Mouse (Mus musculus) hindbrain, postnatal 0 days (tissue): ENCODE measurements around the gene Cyp2b13. TPM values are rescaled to one million over a fixed set of nuclear protein-coding genes. Genes with fewer than 3 reads are reported as not detected.
"Not testable (repeated sequence)": the region's sequence is repeated elsewhere in the genome, so short reads cannot be mapped to it uniquely, and the experiment has no call there.

Experiments
- ATAC-seq: fragments of 200-750 bp; cut with Nextera tagmentation; 2 replicates; pipeline ENCODE4 v1.8.0; 2017; ENCODE audit warnings: mild to moderate bottlenecking, moderate TSS enrichment, moderate library complexity
- DNase-seq: peaks from one replicate; pipeline ENCODE4 v3.0.0-alpha.2; 2015; ENCODE audit warnings: low spot score
- H3K27ac ChIP-seq: fragments of 300-500 bp; sonication (generic); 2 replicates; pipeline ENCODE4 v1.5.1; 2014; ENCODE audit warnings: mild to moderate bottlenecking
- H3K27me3 ChIP-seq: fragments of 300-500 bp; sonication (generic); 2 replicates; pipeline ENCODE4 v1.6.1; 2014; ENCODE audit warnings: low read length, mixed read lengths; ENCODE audit not compliant: insufficient read depth
- H3K36me3 ChIP-seq: fragments of 300-500 bp; sonication (generic); 2 replicates; pipeline ENCODE4 v1.6.1; 2014; ENCODE audit warnings: low read length, mixed read lengths; ENCODE audit not compliant: insufficient read depth
- H3K4me1 ChIP-seq: fragments of 300-500 bp; sonication (generic); 2 replicates; pipeline ENCODE4 v1.6.1; 2014; ENCODE audit warnings: antibody characterized with exemption, low read length, mixed read lengths; ENCODE audit not compliant: insufficient read depth
- H3K4me2 ChIP-seq: fragments of 300-500 bp; sonication (generic); 2 replicates; pipeline ENCODE4 v1.6.1; 2014; ENCODE audit warnings: low read depth, mild to moderate bottlenecking, low read length, moderate library complexity, mixed read lengths
- H3K4me3 ChIP-seq: fragments of 300-500 bp; sonication (generic); 2 replicates; pipeline ENCODE4 v1.5.1; 2014; ENCODE audit warnings: low read length
- H3K9ac ChIP-seq: fragments of 300-500 bp; sonication (generic); replicated peaks from 2 replicates; pipeline ENCODE4 v1.6.1; 2014; ENCODE audit warnings: mild to moderate bottlenecking, low read length, moderate library complexity, mixed read lengths
- H3K9me3 ChIP-seq: fragments of 300-500 bp; sonication (generic); 2 replicates; pipeline ENCODE4 v1.6.1; 2016; ENCODE audit warnings: low read length, mixed read lengths
- CTCF ChIP-seq: IDR thresholded peaks from 2 replicates; pipeline ENCODE4 v1.5.1; 2016; ENCODE audit warnings: antibody characterized with exemption, control low read depth, low read depth
- WGBS: fragments of 180-500 bp; shearing (Covaris S2); extraction: QIAGEN DNeasy Blood & Tissue Kit; methylation state at CpG from one replicate; pipeline ENCODE4 v1.1.7; 2014; 5-methylcytosine and 5-hydroxymethylcytosine counted together
- polyA plus RNA-seq: library from polyadenylated mRNA; unstranded; fragments of >200 nt; fragmentation: Nextera tagmentation; extraction: Ambion mirVana; gene quantifications from 2 replicates; pipeline ENCODE4 v1.2.1, GENCODE M21; 2015
- total RNA-seq: library from RNA; depleted of rRNA; stranded (reverse); fragments of >200 nt; gene quantifications from 2 replicates; pipeline ENCODE4 v1.2.3, GENCODE M21; 2014; rRNA removed

Cyp2b13 gene
- total RNA-seq (0.10 TPM in 1 of 2 replicates, not detected in the other), polyA plus RNA-seq (not detected in 2 replicates)

- H3K27ac ChIP-seq, H3K9ac ChIP-seq, H3K4me1 ChIP-seq, H3K4me3 ChIP-seq, H3K36me3 ChIP-seq, H3K4me2 ChIP-seq, H3K27me3 ChIP-seq, H3K9me3 ChIP-seq, ATAC-seq, DNase-seq: not testable (repeated sequence)
- 63% methylated on average over 1 of the region's 2 CpGs for WGBS
Measured at GRCm38 (mm10) chr7:26061197-26061596, at the start of gene Cyp2b13. Cyp2b13 (plus strand) TSS chr7:26061497.

GRCm38 (mm10) chr7:26019814-26020332 is 41.4 kb upstream of the Cyp2b13 start:
- H3K9ac ChIP-seq, H3K4me2 ChIP-seq, ATAC-seq, H3K4me3 ChIP-seq, DNase-seq, H3K27me3 ChIP-seq, H3K27ac ChIP-seq, H3K4me1 ChIP-seq, H3K36me3 ChIP-seq, H3K9me3 ChIP-seq: not testable (repeated sequence)
- WGBS = 78% methylated on average over 1 of the region's 3 CpGs

GRCm38 (mm10) chr7:26054885-26055630 is 6.2 kb upstream of the Cyp2b13 start:
- H3K27me3 ChIP-seq, DNase-seq, H3K27ac ChIP-seq, H3K9me3 ChIP-seq, H3K9ac ChIP-seq, H3K4me2 ChIP-seq, H3K36me3 ChIP-seq, H3K4me3 ChIP-seq, H3K4me1 ChIP-seq, ATAC-seq: not testable (repeated sequence)
- WGBS = 81% methylated on average over 3 of the region's 4 CpGs

DNA sequence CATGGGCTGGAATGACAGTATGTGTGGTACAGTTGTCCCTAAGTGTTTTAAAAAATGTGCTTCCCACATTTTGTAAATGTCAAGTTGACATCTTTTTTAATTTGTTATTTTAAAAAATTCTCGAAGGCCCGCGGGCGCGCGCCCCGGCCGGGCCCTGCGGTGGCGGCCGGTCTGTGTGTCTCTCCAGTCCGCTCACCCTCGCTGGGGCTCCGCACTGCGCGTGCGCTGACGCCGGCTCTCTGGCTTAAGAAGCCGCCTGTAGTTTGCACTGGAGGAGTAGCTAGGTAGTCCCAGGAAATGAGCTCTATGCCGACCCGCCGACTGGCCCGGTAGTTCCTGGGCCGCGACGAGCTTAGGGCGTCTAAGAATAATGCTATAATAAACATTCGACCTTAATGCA is 10.4 kb downstream of the Cyp2b13 start:
- not testable (repeated sequence) for H3K4me3 ChIP-seq, H3K9ac ChIP-seq, H3K27ac ChIP-seq, H3K36me3 ChIP-seq, H3K4me1 ChIP-seq, H3K4me2 ChIP-seq, H3K9me3 ChIP-seq, DNase-seq, ATAC-seq, H3K27me3 ChIP-seq
- 58% methylated on average over 29 of the region's 29 CpGs for WGBS

DNA sequence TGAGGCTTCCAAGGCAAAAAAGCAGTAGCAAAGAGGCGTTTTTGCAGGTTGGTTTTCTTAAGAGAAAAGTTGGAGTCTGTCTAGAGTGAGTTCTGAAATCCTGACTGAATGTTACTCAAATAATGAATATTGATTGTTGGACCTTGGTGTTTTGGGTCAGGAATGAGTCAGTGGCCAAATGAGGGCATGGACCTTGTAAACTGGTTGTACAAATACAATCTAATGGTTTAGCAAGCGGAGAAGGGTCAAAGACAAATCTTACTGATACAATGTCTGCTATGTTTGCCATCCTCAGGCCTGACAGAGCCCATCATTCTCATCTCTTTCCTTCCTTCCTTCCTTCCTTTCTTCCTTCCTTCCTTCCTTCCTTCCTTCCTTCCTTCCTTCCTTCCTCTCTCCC is 21.3 kb downstream of the Cyp2b13 start:
- H3K9me3 ChIP-seq = 0 out of 2 replicates have a peak, but pooled peaks cover 9% of the 10 kb centered on the region
- H3K4me1 ChIP-seq = no peaks in the 10 kb centered on the region
- H3K9ac ChIP-seq = no peak overlapping the region
- no peaks in the 10 kb centered on the region for H3K27me3 ChIP-seq
- no peak overlapping the region for H3K4me3 ChIP-seq
- DNase-seq (no peak), ATAC-seq (no peak)
- WGBS = 59% methylated on average over 2 of the region's 2 CpGs
- no peak for TF ChIP-seq CTCF
- H3K4me2 ChIP-seq = no peak overlapping the region
- H3K36me3 ChIP-seq = no peaks in the 10 kb centered on the region
- H3K27ac ChIP-seq = no peak overlapping the region

- H3K4me1 ChIP-seq = no peaks in the 10 kb centered on the region
- no peak overlapping the region for H3K9ac ChIP-seq
- ATAC-seq (no peak), DNase-seq (no peak)
- no peak overlapping the region for H3K27ac ChIP-seq
- H3K9me3 ChIP-seq = peaks cover 12% of the 10 kb centered on the region; the same call in 1 of the 2 replicates
- no peak for TF ChIP-seq CTCF
- H3K4me3 ChIP-seq = no peak overlapping the region
- H3K27me3 ChIP-seq = no peaks in the 10 kb centered on the region
- H3K36me3 ChIP-seq = no peaks in the 10 kb centered on the region
- H3K4me2 ChIP-seq = no peak overlapping the region
- WGBS = 92% methylated on average over 1 of the region's 1 CpGs
Measured at GRCm38 (mm10) chr7:26087391-26087790, 26.1 kb downstream of the Cyp2b13 start.

DNA sequence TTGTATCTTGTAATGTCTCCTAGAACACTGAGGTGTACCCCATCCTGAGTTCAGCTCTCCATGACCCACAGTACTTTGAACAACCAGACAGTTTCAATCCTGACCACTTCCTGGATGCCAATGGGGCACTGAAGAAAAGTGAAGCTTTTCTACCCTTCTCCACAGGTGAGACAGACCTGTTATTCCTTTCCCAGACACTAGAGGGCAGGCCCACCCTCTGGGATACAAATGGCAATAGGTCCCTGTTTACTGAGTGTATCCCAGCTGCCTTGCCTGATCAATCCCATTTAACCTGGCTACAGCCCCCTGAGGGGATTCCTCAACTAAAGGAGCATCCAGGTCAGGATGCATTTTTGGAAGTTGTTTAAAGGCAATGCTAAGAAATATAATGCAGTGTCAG is 27.3 kb downstream of the Cyp2b13 start:
- not testable (repeated sequence) for DNase-seq, H3K4me2 ChIP-seq, H3K36me3 ChIP-seq, H3K9ac ChIP-seq, ATAC-seq, H3K4me1 ChIP-seq, H3K27ac ChIP-seq, H3K9me3 ChIP-seq, H3K27me3 ChIP-seq, H3K4me3 ChIP-seq

DNA sequence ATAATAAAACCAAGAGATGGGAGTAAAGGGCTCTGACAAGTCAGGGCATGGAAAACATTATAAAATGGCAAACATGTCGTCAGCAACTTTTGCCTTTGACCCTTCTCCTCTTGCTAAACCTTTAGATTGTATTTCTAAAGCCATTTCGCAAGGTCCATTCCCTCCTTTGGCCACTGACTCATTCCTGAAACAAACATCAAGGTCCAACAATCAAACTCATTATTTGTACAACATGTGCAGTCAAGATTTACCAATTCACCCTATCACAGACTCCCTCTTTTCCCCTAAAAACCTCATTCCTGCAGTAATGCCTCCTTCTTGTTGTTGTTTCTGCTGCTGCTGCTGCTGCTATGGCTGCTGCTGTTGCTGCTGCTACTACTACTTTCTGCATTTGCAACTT is 78.3 kb downstream of the Cyp2b13 start:
- ATAC-seq, H3K4me3 ChIP-seq, H3K27me3 ChIP-seq, H3K4me1 ChIP-seq, H3K36me3 ChIP-seq, H3K27ac ChIP-seq, H3K9ac ChIP-seq, DNase-seq, H3K4me2 ChIP-seq, H3K9me3 ChIP-seq: not testable (repeated sequence)
- WGBS = no CpG with 5 or more reads among the region's 2 CpGs

DNA sequence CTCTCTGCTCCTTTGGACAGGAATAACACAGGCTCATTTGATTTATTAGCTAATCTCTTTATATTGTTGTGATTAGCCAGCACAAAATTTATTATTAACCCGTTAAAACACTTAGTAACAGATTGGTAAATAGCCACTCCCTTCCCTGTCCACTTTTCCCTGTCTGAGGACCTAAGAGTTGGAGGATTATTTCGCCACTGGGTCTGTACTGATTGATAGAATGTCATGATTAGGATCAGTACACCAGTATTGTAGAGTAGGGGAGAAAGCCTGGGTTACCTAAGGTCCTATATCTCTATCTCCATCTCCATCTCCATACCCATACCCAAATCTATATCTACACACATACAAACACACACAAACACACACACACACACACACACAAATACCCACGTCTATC is 82.4 kb downstream of the Cyp2b13 start:
- not testable (repeated sequence) for DNase-seq, H3K9me3 ChIP-seq, H3K27me3 ChIP-seq, ATAC-seq, H3K36me3 ChIP-seq, H3K4me2 ChIP-seq, H3K27ac ChIP-seq, H3K4me1 ChIP-seq, H3K9ac ChIP-seq, H3K4me3 ChIP-seq
- WGBS = 58% methylated on average over 1 of the region's 3 CpGs
